Mouse (Mus musculus): Measurements from ENCODE around the gene Pycr1.

The Pycr1 gene

DNA sequence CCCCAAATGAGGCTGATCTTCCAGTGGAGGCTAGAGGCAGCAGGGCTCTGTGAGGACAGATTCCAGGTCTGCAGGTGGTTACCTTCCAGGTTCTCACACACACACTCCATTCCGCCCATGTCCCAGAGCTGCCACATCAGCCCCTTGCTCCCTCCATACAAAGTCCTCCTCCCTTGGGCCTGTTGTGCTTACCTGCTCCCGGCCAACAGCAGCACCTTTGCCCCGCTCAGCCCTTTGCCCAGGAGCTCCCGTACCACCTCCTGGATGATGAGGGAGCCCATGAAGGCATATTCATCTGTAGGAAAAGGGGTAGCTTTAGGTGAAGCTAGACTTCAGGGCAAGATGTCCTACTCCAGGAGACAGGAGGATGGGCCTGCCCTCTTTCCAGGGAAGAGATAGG is 13.7 kb upstream of the Pycr1 start:
- no peak for DNase-seq (ENCODE audit: low spot score in 2 of 2)

DNA sequence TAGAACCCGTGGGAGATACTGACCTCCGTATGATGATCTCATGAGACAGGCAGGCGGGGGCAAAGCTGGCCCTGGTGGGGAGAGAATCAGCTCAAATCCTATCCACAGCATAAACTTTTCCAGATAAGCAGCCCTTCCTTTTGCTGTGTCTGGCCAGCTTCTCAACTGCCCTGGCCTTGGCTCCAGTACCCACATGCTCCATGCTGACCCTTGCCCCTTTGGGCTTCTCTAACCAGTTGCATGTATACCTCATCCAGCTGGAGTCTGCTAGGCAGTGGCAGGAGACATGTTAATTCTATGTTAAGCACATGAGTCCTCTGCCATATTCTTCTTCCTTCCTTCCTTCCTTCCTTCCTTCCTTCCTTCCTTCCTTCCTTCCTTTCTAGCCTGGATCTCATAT is 11.2 kb upstream of the Pycr1 start:
- DNase-seq (ENCODE audit: low spot score in 2 of 2): no peak

DNA sequence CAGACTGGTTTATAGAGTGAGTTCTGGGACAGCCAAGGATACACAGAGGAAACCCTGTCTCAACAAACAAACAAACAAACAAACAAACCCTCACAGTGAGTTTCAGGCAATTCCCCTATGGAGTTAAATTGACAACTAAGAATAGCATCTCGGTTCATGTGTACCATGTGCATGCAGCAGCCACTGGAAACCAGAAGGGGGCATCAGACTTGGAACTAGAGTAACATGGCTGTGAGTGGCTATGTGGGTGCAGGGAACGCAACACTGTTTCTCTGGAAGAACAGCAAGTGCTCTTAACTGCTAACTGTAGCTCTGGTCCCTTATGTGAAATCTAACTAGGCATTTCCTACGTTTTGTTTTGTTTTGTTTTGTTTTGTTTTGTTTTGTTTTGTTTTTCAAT is 8.3 kb upstream of the Pycr1 start:
- DNase-seq (ENCODE audit: low spot score in 2 of 2): no peak

DNA sequence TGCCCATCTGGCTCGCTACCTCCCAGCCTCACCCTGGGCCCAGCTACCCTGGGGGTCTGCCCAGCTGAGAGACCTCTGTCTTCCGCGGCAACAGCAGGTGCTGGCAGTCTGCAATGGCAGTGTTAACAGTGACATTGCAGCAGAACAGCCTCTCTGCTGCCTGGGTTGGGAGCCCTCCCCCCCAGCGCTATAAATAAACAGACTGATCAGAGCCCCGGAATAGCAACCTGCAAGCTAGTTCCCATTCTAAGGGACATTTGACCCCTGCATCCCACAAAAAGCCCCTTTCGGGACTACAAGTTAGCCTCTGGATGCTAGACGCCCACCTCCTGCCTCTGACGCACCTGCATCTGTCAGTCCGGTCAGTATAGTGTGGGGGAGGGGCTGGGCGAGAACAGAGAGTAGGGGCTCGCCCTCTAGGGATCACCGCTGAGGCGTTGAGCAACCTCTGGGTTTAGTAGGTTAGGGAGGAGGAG is 4.5 kb upstream of the Pycr1 start, which contains the start of gene Myadml2:
Myadml2 (minus strand) TSS at position 158 of the 476 bp plus-strand sequence.
- peak in 1 of 2 experiments; percentile 20 for DNase-seq (ENCODE audit: low spot score in 2 of 2)

DNA sequence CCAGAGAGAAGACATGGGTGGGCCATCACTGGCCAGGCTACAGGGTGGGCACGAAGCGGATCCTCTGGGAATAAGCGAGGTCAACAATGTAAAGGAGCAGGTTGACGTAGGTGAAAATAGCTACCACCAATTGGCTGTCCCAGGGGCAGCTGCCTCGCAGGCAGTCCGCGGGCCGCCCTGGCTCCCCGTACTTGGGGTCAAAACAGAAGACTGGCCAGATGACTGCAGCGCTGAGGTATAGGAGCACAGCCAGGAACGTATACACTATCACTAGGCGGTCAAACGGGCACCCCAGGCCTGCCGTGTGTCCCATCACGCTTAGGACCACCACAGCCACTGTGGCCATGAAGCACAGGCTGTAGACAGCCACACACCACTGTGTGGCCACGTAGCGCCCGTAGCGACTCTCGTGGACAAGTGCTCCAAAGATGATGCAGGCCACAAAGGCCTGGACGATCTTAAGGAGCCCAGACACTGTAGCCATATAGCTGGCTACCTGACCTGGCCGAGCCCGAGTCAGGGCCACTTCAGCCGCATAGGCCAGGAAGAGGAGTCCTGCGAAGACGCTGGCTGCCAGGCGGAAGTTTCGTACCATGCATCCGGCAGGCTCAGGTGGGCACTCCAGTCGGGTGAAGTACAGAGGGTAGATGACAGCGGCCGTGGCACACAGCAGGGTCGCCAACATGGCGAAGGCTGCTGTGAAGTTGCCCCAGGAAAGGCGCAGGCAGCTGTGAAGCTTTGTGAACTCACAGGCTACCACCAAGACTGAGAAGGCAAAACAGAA is 3.7 kb upstream of the Pycr1 start:
- DNase-seq (ENCODE audit: low spot score in 2 of 2): no peak

DNA sequence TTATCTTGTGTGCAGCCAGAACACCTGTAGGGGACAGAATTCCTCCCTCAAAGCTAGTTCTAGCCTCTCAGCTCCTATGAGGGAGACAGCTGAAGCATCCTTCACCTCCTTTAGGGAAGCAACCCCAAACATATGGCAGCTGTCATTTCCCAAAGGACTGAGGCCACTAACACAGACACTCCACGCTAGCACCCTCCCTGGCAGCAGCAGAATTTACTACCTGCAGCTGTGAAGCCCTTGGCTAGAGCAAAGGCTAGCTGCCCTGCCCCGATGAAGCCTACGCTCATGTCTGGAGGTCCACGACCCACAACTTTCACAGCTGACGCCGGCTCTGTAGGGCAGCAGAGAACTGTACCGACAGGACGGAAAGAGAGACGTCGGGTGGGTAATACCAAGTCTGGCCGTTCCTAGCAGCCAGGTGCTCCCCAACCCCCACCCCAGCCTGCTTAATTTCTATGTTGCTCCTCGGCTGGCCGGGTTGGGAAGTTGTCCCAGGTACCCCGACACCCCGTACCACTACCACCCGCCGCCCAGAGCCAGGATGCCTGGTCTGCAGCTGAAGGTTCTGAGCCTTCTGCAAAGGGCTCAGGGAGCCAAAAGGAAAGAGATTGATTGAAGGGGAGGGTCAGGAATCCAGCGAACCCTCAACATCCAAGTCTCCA is 499 bp downstream of the Pycr1 start:
- DNase-seq (ENCODE audit: low spot score in 2 of 2): no peak

DNA sequence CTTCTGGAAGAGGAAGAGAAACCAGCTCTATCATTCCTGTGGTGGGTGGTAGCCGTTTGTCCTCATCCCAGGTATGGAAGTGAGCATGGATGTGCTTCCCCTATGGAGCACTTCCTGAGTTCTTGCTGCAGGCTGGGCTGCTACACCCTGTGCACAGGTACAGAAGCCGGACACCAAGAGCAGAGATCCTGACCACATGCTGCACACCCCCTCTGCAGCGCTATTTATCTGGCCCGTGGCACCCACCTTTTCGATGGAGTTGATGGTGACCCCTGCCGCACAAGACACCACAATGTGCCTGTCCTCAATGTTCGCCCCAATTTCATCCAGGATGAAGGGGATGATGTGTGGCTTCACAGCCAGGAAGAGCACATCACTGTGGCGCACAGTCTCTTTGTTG is 1.7 kb downstream of the Pycr1 start:
- DNase-seq (ENCODE audit: low spot score in 2 of 2): no peak

DNA sequence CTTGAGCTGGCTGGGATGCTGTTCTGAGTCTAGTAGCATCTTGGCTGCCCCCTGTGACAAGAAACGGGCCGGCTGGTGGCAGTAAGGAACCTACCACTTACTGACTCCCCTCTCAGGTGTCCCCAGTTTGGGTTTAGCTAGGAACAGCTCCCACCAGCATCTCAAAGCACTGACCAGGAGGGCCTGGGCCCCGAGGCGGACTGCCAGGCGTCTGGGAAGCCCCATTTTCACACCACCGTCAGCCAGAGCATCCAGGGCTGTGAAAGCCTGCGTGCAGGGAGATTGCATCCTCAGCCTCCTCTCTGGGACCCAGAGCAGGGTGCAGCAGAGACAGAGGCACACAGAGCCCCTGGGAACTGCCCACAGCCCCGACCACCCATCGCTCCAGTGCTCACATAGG is 2.3 kb downstream of the Pycr1 start:
- no peak for DNase-seq (ENCODE audit: low spot score in 2 of 2)

DNA sequence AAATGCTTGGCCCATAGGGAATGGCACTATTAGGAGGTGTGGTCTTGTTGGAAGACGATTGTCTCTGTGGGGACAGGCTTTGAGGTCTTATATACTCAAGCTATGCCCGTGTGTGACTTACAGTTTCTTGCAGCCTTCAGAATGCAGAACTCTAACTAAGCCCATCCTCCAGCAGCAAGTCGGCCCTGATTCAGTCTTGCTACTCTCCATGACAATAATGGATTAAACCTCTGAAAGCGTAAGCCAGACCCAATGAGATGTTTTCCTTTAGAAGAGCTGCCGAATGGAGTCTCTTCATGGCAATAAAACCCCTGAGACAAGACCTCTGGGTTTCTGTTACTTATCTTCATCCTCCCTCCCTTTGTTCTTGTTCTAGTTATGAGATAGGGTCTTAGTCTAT is 8.8 kb downstream of the Pycr1 start:
- DNase-seq (ENCODE audit: low spot score in 2 of 2): no peak

DNA sequence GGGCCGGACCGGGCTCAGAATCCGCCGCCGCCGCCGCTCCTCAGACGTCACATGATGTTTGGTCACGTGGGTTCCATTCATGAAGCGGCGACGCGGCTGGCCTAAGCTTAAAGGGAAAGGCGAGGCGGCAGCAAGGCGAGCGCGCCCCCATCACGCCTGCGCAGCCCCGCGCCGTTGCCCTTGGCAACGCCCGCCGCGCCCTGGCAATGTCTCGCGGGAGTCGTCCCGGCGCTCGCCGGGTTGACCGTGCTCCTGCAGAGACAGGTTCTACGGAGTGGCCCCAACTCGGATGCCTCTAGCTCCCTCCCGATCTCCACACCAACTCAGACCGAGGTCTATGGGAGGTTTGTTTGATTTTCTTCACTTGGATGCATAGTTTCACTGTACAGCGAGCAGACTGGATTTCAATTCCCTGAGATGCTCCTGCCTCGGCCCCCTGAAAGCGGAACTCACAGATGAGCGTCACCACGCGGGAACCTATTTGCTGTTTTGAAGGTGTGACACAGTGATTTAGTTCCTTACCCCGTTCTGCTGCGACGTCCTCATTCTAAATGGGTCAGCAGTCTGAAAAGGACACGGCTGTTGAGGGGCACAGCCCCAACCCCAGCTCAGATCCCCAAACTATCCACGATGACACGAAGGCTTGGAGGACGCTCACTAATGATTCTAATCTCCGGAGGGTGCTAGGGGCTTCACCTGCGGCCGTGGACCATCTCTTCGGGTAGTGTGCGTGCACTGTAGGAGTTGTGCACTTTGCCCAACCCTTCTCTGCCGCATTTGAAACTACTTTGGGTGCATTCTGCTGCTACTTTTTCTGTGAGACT is 9.8 kb downstream of the Pycr1 start, which contains the start of gene Mafg:
Mafg (minus strand) TSS at position 81 of the 824 bp plus-strand sequence.
- peak; percentile 87 to 94 for DNase-seq (ENCODE audit: low spot score in 2 of 2)

DNA sequence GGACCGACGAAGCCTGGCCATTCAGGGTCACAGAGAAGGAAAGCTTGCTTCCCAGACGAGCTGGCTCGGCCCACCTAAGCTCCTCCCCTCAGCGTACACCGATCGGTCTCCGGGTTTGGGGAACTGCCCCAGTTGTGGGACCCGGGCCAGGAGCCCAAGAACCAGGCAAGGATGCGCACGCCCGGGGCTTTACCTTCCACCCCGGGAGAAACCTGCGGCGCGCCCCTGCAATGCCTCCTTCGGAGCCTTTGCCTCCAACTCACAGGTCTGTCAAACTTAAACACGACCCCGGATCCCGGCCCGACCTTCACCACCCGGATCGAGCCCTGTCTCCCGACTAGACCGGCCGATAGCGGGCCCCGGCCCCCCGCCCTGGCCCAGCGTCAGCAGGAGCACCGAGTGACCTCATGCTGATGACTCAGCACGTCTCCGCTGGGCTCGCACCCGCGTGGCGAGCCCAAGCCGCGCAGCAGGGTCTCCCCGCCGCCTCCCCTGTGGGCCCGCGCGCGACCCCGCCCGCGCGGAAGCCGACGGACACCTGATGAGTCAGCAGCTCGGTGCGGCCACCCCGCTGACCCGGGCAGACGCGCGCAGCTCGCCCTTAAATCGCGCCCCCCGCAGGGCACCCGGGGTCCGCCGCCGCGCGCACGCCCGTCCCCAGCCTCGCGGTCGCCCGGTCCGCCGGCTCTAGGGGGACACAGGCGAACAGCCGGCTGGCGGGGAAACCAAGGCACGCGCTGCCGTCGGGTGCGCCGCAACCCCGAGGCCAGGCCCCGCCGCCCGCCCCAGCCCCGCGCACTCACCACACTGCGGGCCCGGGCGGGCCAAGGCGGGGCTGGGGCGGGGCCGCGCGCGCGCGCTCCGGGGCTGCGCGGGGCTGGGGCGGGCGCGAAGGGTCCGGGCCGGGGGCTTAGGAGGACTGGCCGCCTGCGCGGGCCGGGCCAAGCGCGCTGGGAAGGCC is 10.7 kb downstream of the Pycr1 start:
- peak; percentile 64 to 78 for DNase-seq (ENCODE audit: low spot score in 2 of 2)

DNA sequence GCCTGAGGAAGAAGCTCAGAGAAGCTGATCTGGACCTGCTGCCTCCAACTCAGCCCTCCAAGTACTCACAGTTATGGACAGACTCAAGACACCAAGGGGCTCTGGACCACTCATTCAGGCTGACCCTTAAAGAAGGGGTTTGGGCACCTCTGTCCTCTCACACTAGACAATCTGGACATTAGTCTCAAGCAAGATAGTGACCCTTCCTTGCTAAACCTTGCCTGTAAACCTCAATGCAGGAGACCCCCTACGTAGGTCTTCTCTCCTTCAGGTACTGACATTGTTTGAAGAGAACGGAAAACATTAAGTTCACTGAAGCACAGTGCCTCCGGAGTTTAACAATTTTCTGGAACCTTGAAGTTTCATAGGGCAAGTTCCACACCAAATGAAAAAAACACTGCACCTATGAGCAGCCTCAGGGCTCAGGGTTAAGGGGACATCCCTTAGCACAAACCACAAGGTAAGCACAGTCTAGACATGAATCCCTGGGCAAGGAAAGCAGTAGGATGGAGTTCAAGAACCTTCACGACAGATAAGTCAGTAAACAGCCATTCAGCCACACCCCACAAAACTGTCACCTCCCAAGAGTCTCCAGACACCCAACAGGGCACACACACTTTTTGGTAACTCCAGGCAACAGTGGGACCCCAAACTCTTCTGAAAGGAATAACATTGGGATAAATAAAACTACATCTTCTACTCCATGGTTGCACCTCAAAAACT is 11.7 kb downstream of the Pycr1 start:
- no peak for DNase-seq (ENCODE audit: low spot score in 2 of 2)

DNA sequence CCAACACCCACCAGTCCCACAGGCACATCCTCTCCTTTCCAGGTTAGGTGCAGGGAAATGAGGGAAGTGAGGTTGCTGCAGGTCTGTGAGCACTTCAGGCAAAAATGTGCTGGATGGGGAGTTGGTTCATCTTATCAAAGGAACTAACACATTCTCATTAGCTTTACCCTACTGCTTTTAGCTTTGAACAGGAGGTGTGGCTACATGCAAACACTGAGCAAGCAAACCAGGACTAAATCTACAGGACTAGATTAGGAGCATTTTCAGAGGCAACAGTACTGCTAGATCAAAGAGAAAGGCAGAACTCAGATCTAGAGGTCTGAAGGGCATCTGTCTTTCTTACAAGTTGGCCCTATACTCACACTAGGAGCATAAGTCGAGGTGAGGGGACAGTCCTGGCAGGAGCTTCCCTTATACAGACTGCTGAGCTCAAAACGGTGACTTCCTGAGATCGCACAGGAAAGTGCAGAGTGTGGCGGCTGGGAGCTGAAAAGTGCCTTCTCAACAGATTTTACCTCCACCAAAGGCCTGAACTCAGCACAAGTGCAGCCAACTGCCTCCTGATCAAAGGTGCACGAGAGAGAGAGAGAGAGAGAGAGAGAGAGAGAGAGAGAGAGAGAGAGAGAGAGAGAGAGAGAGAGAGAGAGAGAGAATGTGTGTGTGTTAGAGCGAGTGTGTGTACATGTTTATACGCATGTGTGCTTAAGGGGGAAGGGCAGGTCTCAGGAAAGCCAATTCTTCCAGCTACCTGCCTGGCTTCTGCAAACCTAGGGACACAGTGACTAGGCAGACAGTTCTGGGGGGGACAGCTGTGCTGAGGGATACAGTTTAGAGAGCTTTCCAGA is 12.5 kb downstream of the Pycr1 start:
- no peak for DNase-seq (ENCODE audit: low spot score in 2 of 2)

DNA sequence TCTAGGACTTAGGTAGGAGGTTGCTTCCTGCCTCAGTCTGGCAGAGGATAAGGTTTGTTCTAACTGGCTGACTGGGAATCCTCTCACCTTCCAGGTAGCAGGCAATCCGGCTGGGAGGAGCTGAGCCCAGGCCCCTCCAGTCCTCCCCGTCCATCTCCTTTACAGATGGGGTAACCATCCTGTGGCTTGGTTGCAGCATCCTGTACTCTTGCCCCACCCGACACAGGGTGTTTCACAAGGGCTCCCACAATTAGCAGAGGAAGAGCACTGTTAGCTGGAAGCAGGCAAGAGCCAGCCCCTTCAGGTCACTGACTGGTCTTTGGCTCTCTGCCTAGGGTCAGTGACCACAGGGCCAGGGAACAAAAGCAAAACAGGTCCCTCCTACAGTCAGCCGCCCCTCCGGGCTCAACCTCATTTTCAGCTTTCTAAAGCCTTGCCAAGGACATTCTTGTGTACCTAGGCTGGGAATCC is 13.1 kb downstream of the Pycr1 start:
- peak in 1 of 2 experiments; percentile 44 for DNase-seq (ENCODE audit: low spot score in 2 of 2)

DNA sequence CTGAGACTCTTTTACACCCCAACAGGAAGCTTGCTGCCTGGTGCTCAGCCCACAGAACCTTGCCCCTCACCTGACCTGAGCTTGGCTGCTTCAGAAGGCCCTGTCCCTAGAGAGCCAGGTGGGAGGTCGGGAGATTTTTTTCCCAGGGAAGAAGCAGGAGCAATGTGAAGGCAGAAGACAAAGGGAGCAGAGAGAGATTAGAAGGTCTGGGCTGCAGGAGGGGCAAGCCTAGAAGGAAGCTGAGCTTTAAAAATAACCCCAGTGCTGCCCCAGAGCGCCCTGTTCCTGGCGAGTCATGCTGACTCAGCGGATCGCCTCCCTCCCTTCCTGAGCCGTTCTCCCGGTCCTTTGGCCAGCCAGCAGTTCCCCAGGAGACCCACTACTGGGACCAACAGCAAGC is 13.7 kb downstream of the Pycr1 start:
- peak in 1 of 2 experiments; percentile 62 for DNase-seq (ENCODE audit: low spot score in 2 of 2)

DNA sequence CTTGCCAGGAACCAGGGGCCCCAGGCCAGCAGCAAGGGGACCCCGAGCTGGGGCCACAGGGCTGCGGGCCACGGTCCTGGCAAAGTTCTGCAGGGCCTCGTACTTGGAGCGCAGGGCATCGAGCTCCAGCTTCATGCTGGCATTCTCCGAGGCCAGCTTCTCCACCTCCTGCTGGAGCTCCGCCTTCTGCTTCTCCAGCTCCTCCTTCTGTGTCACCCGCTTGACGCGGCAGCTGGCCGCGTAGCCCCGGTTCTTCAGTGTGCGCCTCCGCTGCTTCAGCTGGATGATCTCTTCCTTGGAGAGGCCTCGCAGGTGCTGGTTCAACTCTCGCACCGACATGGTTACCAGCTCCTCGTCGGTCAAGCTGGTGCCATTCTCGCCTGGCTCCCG is 14.2 kb downstream of the Pycr1 start:
- DNase-seq (ENCODE audit: low spot score in 2 of 2): no peak

DNA sequence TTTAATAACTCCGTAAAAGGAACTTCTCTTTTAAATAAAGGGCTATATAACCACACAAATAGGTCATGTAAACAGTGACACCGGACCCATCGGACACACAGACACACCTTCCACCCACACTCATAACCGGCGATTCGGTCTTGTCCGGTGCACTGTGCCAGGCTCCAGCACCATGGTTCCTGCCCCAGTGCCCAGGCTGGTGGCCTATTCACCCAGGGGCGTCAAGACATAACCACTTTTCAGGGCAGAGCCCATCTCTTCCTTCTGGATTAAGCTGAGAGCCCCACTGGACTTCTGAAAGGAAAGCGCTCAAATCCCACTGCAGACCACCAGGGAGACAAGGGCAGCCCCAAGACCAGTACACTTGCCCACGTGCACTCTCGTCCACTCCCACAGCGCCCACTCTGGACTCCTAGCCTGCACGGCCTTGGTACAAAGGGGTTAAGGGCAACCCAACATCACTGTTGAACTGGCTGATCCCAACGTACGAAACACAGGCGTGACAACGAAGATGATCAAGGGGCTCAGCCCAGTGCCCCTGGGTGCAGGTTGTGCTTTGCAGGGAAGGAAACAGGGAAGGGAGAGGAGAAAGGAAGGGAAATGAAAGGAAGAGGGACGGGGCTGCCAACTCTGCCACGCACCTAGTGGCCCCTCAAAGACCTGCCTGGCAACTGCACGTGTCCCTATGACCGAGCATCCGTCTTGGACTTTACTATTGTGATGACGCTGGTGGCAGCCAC is 14.8 kb downstream of the Pycr1 start:
- no peak for DNase-seq (ENCODE audit: low spot score in 2 of 2)

DNA sequence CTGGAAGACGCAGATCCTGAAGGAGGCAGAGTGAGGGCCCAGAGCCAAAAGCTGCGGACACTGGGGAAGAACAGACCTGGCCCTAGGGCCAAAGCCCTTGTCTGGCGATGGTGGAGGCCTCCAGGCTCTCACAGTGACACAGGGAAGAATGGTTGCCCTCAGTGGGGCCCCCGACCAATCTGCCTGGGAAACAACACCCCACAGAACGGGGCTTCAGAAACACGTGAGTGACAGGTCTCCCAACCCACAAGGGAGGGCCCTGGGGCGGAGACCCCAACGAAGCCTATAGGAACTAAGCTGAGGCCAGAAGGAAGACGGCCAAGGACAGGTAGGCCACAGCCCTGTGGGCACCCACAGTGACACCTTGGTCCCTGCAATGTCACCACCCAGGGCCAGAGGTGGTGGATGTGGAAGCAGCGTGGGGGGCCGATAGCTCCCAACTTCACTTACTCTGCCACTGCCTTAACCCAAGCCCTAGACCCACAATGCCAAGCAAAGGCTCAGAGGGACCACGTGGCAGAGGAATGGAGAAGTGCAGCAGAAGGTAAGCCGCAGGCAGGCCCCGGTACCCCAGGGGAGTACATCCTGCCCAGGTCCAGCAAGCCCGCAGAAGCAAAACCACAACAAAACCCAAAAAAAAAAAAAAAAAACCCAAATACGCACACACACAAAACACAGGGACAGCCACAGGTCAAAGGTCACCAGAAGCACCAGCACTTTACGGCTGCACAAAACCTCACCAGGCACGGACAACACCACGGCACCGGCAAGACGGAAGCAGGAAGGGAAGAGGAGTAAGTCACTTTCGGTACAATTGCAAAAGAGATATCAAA is 15.9 kb downstream of the Pycr1 start:
- DNase-seq (ENCODE audit: low spot score in 2 of 2): no peak
